Mouse (Mus musculus) embryonic facial prominence, embryonic 12.5 days (tissue): ENCODE results near the gene Dst. TPM values are rescaled to one million over a fixed set of nuclear protein-coding genes. Genes with fewer than 3 reads are reported as not detected.

Experiments used
- ATAC-seq: fragments of 200-750 bp; cut with Nextera tagmentation; 2 replicates; pipeline ENCODE4 v1.8.0; 2017; ENCODE audit not compliant: insufficient number of reproducible peaks, insufficient read depth, low FRiP score, low TSS enrichment
- H3K27ac ChIP-seq: fragments of 300-500 bp; sonication (generic); 2 replicates; pipeline ENCODE4 v1.5.1; 2016; ENCODE audit warnings: mild to moderate bottlenecking
- H3K27me3 ChIP-seq: fragments of 300-500 bp; sonication (generic); 2 replicates; pipeline ENCODE4 v1.6.1; 2016; ENCODE audit warnings: mild to moderate bottlenecking, moderate library complexity
- H3K36me3 ChIP-seq: fragments of 300-500 bp; sonication (generic); 2 replicates; pipeline ENCODE4 v1.6.1; 2016; ENCODE audit warnings: mild to moderate bottlenecking
- H3K4me1 ChIP-seq: fragments of 300-500 bp; sonication (generic); 2 replicates; pipeline ENCODE4 v1.6.1; 2016
- H3K4me2 ChIP-seq: fragments of 300-500 bp; sonication (generic); replicated peaks from 2 replicates; pipeline ENCODE4 v1.6.1; 2016; ENCODE audit warnings: mild to moderate bottlenecking, moderate library complexity
- H3K4me3 ChIP-seq: fragments of 300-500 bp; sonication (generic); 2 replicates; pipeline ENCODE4 v1.5.1; 2016; ENCODE audit warnings: mild to moderate bottlenecking
- H3K9ac ChIP-seq: fragments of 300-500 bp; sonication (generic); 2 replicates; pipeline ENCODE4 v1.6.1; 2016; ENCODE audit warnings: mild to moderate bottlenecking, moderate library complexity
- H3K9me3 ChIP-seq: fragments of 300-500 bp; sonication (generic); 2 replicates; pipeline ENCODE4 v1.6.1; 2016; ENCODE audit warnings: mild to moderate bottlenecking, moderate library complexity
- WGBS: fragments of 180-500 bp; shearing (Covaris S2); methylation state at CpG from one replicate; pipeline ENCODE4 v1.1.7; 2016; 5-methylcytosine and 5-hydroxymethylcytosine counted together
- polyA plus RNA-seq: library from polyadenylated mRNA; unstranded; fragments of >200 nt; fragmentation: Nextera tagmentation; extraction: Ambion mirVana; gene quantifications from 2 replicates; pipeline ENCODE4 v1.2.1, GENCODE M21; 2016

Dst gene
- polyA plus RNA-seq, 1 experiment from 2014 or later: 25.8 TPM

GRCm38 (mm10) chr1:33991067-33991466, 83.0 kb downstream of the Dst start:
- no peak for ATAC-seq
- 83% methylated on average over 6 of the region's 6 CpGs for WGBS
- H3K9me3 ChIP-seq: no peaks in the 10 kb centered on the region
- no peaks in the 10 kb centered on the region for H3K27me3 ChIP-seq
- no peaks in the 10 kb centered on the region for H3K4me1 ChIP-seq
- no peak overlapping the region for H3K9ac ChIP-seq
- H3K27ac ChIP-seq: no peak overlapping the region
- no peak overlapping the region for H3K4me3 ChIP-seq
- H3K4me2 ChIP-seq: no peak overlapping the region
- H3K36me3 ChIP-seq: no peaks in the 10 kb centered on the region

GRCm38 (mm10) chr1:33992810-33993209, 84.8 kb downstream of the Dst start:
- Histone ChIP-seq H3K4me1 (no peaks in the 10 kb centered on the region), H3K27ac (no peak overlapping the region), H3K36me3 (no peaks in the 10 kb centered on the region), H3K27me3 (no peaks in the 10 kb centered on the region), H3K9me3 (no peaks in the 10 kb centered on the region), H3K9ac (no peak overlapping the region), H3K4me3 (no peak overlapping the region), H3K4me2 (no peak overlapping the region)
- 89% methylated on average over 11 of the region's 11 CpGs for WGBS
- ATAC-seq: no peak

- H3K36me3 ChIP-seq: no peaks in the 10 kb centered on the region
- ATAC-seq: no peak
- H3K27ac ChIP-seq: no peak overlapping the region
- H3K9ac ChIP-seq: no peak overlapping the region
- no peaks in the 10 kb centered on the region for H3K9me3 ChIP-seq
- H3K4me1 ChIP-seq: no peaks in the 10 kb centered on the region
- 59% methylated on average over 9 of the region's 9 CpGs for WGBS
- H3K4me2 ChIP-seq: no peak overlapping the region
- H3K27me3 ChIP-seq: no peaks in the 10 kb centered on the region
- H3K4me3 ChIP-seq: no peak overlapping the region
Observed at GRCm38 (mm10) chr1:33994201-33994600, 86.2 kb downstream of the Dst start.

GRCm38 (mm10) chr1:33995386-33995785, 87.4 kb downstream of the Dst start:
- Histone ChIP-seq H3K4me3 (no peak overlapping the region), H3K27me3 (no peaks in the 10 kb centered on the region), H3K9me3 (no peaks in the 10 kb centered on the region), H3K36me3 (no peaks in the 10 kb centered on the region), H3K4me2 (no peak overlapping the region), H3K27ac (no peak overlapping the region), H3K9ac (no peak overlapping the region), H3K4me1 (no peaks in the 10 kb centered on the region)
- no peak for ATAC-seq
- WGBS: 80% methylated on average over 6 of the region's 6 CpGs

- Histone ChIP-seq H3K27ac (no peak overlapping the region), H3K4me2 (no peak overlapping the region), H3K4me3 (no peak overlapping the region), H3K9me3 (no peaks in the 10 kb centered on the region), H3K36me3 (no peaks in the 10 kb centered on the region), H3K9ac (no peak overlapping the region), H3K27me3 (no peaks in the 10 kb centered on the region), H3K4me1 (no peaks in the 10 kb centered on the region)
- 73% methylated on average over 5 of the region's 5 CpGs for WGBS
- no peak for ATAC-seq
Observed at GRCm38 (mm10) chr1:33996105-33996887, 88.3 kb downstream of the Dst start.

GRCm38 (mm10) chr1:34002321-34002720, 94.3 kb downstream of the Dst start:
- H3K9me3 ChIP-seq: no peaks in the 10 kb centered on the region
- H3K4me3 ChIP-seq: no peak overlapping the region
- peaks cover 11% of the 10 kb centered on the region for H3K4me1 ChIP-seq
- no peak overlapping the region for H3K9ac ChIP-seq
- no peaks in the 10 kb centered on the region for H3K27me3 ChIP-seq
- H3K27ac ChIP-seq: no peak overlapping the region
- no peak for ATAC-seq
- no peak overlapping the region for H3K4me2 ChIP-seq
- H3K36me3 ChIP-seq: no peaks in the 10 kb centered on the region
- WGBS: 85% methylated on average over 4 of the region's 4 CpGs

GRCm38 (mm10) chr1:34002970-34003369, 94.9 kb downstream of the Dst start:
- Histone ChIP-seq H3K9ac (no peak overlapping the region), H3K4me3 (no peak overlapping the region)
- 40% methylated on average over 9 of the region's 9 CpGs for WGBS

GRCm38 (mm10) chr1:34005238-34005725, 97.3 kb downstream of the Dst start:
- Histone ChIP-seq H3K4me1 (peaks cover 17% of the 10 kb centered on the region), H3K4me2 (peak overlapping the region; percentile 78), H3K9ac (peak overlapping the region; percentile 52), H3K27me3 (no peaks in the 10 kb centered on the region), H3K27ac (peak overlapping the region; percentile 64), H3K4me3 (peak overlapping the region; percentile 50), H3K36me3 (no peaks in the 10 kb centered on the region), H3K9me3 (no peaks in the 10 kb centered on the region)
- WGBS: 2% methylated on average over 10 of the region's 10 CpGs
- ATAC-seq: no peak

More at GRCm38 (mm10) chr1:34002970-34003369, 94.9 kb downstream of the Dst start:
- Histone ChIP-seq H3K4me1 (peaks cover 17% of the 10 kb centered on the region), H3K27me3 (no peaks in the 10 kb centered on the region), H3K4me2 (no peak overlapping the region), H3K9me3 (no peaks in the 10 kb centered on the region), H3K36me3 (no peaks in the 10 kb centered on the region), H3K27ac (no peak overlapping the region)
- ATAC-seq: no peak

GRCm38 (mm10) chr1:34005726-34006638, 98.0 kb downstream of the Dst start:
- ATAC-seq: peak; percentile 43
- H3K36me3 ChIP-seq: no peaks in the 10 kb centered on the region
- peak overlapping the region; percentile 78 for H3K4me2 ChIP-seq
- under 1% methylated on average over 29 of the region's 29 CpGs for WGBS
- H3K9me3 ChIP-seq: no peaks in the 10 kb centered on the region
- peaks cover 17% of the 10 kb centered on the region for H3K4me1 ChIP-seq
- H3K4me3 ChIP-seq: peak overlapping the region; percentile 50
- peaks cover 2% of the 10 kb centered on the region; the same call in 1 of the 2 replicates for H3K27me3 ChIP-seq
- H3K9ac ChIP-seq: peak overlapping the region; percentile 52
- H3K27ac ChIP-seq: peak overlapping the region; percentile 64

- no peaks in the 10 kb centered on the region for H3K36me3 ChIP-seq
- H3K9me3 ChIP-seq: no peaks in the 10 kb centered on the region
- H3K27ac ChIP-seq: no peak overlapping the region
- peak overlapping the region; percentile 78 for H3K4me2 ChIP-seq
- peaks cover 4% of the 10 kb centered on the region; the same call in 1 of the 2 replicates for H3K27me3 ChIP-seq
- WGBS: 19% methylated on average over 5 of the region's 5 CpGs
- H3K9ac ChIP-seq: 0 out of 2 replicates have a peak overlapping the region, but pooled peaks have one; percentile 7
- H3K4me3 ChIP-seq: peak overlapping the region; percentile 50
- H3K4me1 ChIP-seq: peaks cover 17% of the 10 kb centered on the region
- no peak for ATAC-seq
Observed at GRCm38 (mm10) chr1:34006828-34007361, 98.9 kb downstream of the Dst start.

- 41% methylated on average over 4 of the region's 4 CpGs for WGBS
- ATAC-seq: no peak
- H3K27ac ChIP-seq: no peak overlapping the region
Observed at GRCm38 (mm10) chr1:34007379-34007778, 99.4 kb downstream of the Dst start.

More at GRCm38 (mm10) chr1:34007379-34007778, 99.4 kb downstream of the Dst start:
- peaks cover 4% of the 10 kb centered on the region; the same call in 1 of the 2 replicates for H3K27me3 ChIP-seq
- H3K36me3 ChIP-seq: no peaks in the 10 kb centered on the region
- H3K9ac ChIP-seq: 0 out of 2 replicates have a peak overlapping the region, but pooled peaks have one; percentile 30
- peak overlapping the region; percentile 78 for H3K4me2 ChIP-seq
- no peaks in the 10 kb centered on the region for H3K9me3 ChIP-seq
- peaks cover 17% of the 10 kb centered on the region for H3K4me1 ChIP-seq
- H3K4me3 ChIP-seq: peak overlapping the region; percentile 50
